Mouse (Mus musculus): ENCODE measurements around the gene S1pr3.
A peak's percentile ranks its signal among the peaks of the same experiment; 100 is the strongest.

Gene S1pr3

GRCm38 (mm10) chr13:51407541-51408217 lies 760 bp upstream of the S1pr3 start:
- DNase-seq: peak; percentile 5

- no peak for DNase-seq
Measured at GRCm38 (mm10) chr13:51409936-51410481, 1.6 kb downstream of the S1pr3 start.

GRCm38 (mm10) chr13:51411243-51411642 lies 2.8 kb downstream of the S1pr3 start:
- no peak for DNase-seq

GRCm38 (mm10) chr13:51411696-51412430 lies 3.4 kb downstream of the S1pr3 start:
- DNase-seq: no peak

- DNase-seq: peak; percentile 31
Measured at GRCm38 (mm10) chr13:51413461-51413860, 5.0 kb downstream of the S1pr3 start.

GRCm38 (mm10) chr13:51416727-51417126 lies 8.3 kb downstream of the S1pr3 start:
- DNase-seq: peak; percentile 37

- DNase-seq: no peak
Measured at GRCm38 (mm10) chr13:51417796-51418195, 9.4 kb downstream of the S1pr3 start.

GRCm38 (mm10) chr13:51418268-51418941 lies 10.0 kb downstream of the S1pr3 start:
- peak; percentile 99 for DNase-seq

GRCm38 (mm10) chr13:51418942-51419451 lies 10.6 kb downstream of the S1pr3 start:
- DNase-seq: no peak

GRCm38 (mm10) chr13:51419501-51419900 lies 11.1 kb downstream of the S1pr3 start:
- DNase-seq: no peak

GRCm38 (mm10) chr13:51420861-51421260 lies 12.4 kb downstream of the S1pr3 start:
- peak; percentile 52 for DNase-seq

- peak; percentile 5 for DNase-seq
Measured at GRCm38 (mm10) chr13:51423647-51424046, 15.2 kb downstream of the S1pr3 start.

GRCm38 (mm10) chr13:51424647-51425046 lies 16.2 kb downstream of the S1pr3 start:
- peak; percentile 62 for DNase-seq

GRCm38 (mm10) chr13:51425662-51426443 lies 17.4 kb downstream of the S1pr3 start:
- no peak for DNase-seq

GRCm38 (mm10) chr13:51433371-51433770 lies 24.9 kb downstream of the S1pr3 start:
- DNase-seq: no peak

- no peak for DNase-seq
Measured at GRCm38 (mm10) chr13:51434460-51434859, 26.0 kb downstream of the S1pr3 start.

GRCm38 (mm10) chr13:51435146-51435545 lies 26.7 kb downstream of the S1pr3 start:
- no peak for DNase-seq

- DNase-seq: no peak
Measured at GRCm38 (mm10) chr13:51437105-51438085, 29.0 kb downstream of the S1pr3 start.

- no peak for DNase-seq
Measured at GRCm38 (mm10) chr13:51442922-51443321, 34.5 kb downstream of the S1pr3 start.

GRCm38 (mm10) chr13:51446550-51446949 lies 38.1 kb downstream of the S1pr3 start:
- DNase-seq: no peak
